Mouse (Mus musculus): ENCODE results near the gene Wdr37.
"Not testable (repeated sequence)": the region's sequence is repeated elsewhere in the genome, so short reads cannot be mapped to it uniquely, and the experiment has no call there.

The Wdr37 gene

DNA sequence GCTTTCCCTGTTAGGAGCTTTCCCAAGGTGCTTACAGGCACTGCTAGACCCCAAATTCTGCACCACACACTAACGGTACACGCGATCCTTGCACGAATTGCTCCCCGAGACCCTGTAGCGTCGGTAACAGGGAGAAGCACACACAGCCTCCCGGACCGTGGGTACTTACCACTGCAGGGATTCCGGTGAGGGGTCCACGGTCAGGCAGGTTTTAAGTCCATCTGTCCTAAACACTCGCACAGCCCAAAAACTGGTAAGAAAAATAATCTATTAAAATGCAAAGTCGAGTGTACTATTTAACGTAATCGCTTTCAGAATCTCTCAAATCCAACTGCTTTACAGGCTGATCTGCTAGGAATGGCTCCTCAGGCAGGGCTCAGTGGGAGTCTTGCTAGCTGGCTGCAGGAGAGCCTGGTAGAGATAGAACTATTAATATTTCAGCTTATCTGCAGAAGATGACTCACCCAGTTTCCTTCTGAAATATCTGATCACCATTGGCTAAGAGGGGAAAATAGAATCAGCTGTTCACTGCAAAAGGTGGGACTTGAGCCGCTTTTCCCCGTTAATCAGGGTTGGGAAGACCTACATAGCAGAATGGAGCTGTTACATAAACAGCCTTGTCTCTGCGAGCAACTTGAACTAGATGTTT is at the start of gene Wdr37:
TSS of gene Wdr37 (minus strand) at position 596 of the 649 bp plus-strand sequence.
- no peak for DNase-seq (ENCODE audit: low read depth, low spot score)

DNA sequence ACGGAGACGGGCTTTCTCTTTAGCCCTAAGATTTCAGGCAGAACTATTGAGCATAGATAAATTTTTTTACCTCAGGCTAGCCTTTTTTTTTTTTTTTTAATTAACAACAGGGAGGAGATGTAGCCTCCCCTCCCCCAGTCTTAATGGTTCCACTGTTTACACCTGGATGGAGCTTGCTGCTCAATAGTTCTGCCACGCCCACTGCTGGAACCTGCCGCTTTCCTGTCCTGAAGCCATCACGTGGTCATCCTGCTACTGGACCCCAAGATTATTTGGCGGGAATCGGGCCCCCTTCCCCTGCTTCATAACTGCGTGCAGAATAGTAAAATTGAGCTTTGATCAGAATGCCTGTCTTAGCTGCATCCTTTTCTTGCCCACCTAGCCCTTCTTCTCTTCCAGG is 42.2 kb upstream of the Wdr37 start:
- not testable (repeated sequence) for DNase-seq (ENCODE audit: low read depth, low spot score)

DNA sequence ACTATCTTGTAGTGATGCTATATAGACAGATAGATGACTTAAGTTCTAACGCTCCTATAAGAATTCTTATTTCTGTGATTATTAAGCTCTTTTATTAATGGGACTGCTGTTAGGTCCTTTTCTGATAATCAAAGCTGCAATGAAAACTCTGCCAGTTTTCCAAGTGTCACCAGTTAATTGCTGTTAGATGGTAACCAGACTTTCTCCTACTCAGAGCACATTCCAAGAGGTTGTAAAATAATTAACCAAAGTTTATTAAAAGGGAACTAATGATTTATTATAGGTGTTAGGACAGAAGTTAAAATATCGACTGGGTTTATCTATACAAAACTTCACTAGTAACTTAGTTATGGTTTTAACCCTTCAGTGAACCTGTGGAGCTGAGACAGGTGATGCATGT is 34.3 kb upstream of the Wdr37 start:
- DNase-seq (ENCODE audit: low read depth, low spot score) = not testable (repeated sequence)

DNA sequence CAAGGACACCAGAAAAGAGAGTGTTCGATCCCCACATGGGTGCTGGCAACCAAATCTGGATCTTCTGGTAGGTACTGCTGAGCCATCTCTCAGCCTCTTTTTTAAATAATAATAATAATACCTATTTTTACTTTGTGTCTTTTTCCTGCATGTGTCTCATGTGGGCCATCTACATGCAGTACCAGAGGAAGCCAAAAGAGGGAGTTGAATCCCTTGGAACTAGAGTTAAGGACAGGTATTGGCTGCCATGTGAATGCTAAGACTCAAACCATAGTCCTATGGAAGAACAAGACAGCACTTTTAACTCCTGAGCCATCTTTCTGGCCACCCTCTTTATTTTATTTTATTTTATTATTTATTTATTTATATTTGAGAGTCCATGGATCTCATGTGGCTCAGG is 16.9 kb upstream of the Wdr37 start:
- DNase-seq (ENCODE audit: low read depth, low spot score) = peak; percentile 22

DNA sequence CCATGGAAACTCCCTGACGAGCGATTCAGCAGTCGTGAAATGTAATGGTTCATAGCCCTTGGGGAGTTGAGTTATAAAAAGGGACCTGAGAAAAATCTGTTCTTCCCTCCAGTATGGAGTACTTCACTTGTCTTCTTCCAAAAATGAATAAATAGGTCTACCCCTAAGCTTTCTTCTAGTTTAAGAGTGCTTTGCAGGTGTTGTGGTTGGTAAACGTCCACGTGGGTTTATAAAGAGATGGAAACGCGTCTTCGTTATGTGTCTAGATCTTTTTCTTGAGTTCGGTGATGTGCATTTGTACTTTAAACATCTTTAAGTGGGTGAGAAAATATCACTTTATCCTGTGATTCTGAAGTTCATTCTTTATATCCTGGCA is 14.5 kb upstream of the Wdr37 start:
- DNase-seq (ENCODE audit: low read depth, low spot score) = no peak

DNA sequence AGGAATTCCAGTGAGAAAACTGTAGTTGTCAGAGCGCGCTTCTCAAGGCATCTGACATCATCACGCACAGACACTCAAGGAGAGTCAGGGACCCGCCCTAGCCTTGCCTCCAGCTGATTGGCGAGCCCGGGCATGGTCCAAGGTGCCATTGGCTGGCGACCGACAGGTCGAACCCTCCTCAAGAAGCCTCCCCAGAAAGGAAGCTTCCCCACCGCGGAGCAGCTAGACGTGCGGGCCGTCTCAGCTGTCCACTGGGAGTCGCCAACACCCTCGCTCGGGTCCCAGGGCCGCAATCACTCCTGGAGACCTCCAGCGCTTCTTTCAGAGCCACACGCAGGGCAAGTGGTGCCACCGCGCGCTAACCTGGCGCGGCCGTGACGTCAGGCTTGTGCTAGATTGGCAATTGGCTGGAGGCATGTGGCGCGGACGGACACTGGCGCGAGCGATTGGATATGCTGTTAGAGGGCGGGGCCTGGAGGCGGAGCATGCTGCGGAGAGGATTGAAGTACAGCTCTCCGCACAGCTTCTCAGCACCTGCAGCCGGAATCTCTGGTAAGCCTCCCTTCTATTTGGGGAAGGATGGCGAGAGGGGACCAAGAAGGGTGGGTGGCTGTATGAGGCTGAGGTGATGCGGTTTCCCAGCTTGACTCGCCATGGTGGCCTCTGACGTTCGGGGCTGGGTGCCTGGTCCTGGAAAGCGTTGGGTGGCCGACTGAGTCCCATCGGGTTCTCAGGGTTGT is 13.9 kb upstream of the Wdr37 start, which contains the start of gene Idi1:
TSS of gene Idi1 (plus strand) at position 57 of the 740 bp plus-strand sequence.
- DNase-seq (ENCODE audit: low read depth, low spot score) = peak; percentile 94

DNA sequence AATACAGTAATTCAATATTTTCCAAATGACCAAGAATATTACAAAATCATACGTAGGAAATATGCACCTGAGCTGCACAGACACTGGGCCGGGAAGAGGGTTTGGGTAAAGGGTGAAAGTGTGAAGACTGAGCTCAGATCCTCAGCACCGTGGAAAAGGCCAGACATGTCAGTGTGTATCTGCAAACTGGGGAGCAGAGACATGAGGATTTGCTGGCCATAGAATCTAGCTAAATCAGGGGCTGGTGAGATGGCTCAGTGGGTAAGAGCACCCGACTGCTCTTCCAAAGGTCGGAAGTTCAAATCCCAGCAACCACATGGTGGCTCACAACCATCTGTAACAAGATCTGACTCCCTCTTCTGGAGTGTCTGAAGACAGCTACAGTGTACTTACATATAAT is 12.2 kb upstream of the Wdr37 start:
- not testable (repeated sequence) for DNase-seq (ENCODE audit: low read depth, low spot score)

DNA sequence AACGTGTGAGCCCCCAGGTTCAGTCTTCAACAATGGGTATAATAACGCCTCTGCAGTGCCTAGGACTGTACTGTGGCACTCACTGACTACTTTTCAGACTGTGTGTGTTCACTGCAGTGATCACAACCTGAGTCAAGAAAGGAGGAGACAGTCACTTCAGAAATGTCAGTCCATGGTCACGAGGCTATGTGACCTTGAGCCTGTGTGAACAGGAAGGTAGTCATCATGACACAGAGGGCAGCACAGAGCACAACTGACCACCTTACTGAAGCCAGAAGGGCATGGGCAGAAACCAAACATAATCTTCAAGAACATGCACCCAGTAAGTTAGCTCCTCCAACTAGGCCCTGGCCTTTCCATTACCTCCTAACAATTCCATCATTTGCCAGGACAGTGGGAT is 9.9 kb upstream of the Wdr37 start:
- no peak for DNase-seq (ENCODE audit: low read depth, low spot score)

DNA sequence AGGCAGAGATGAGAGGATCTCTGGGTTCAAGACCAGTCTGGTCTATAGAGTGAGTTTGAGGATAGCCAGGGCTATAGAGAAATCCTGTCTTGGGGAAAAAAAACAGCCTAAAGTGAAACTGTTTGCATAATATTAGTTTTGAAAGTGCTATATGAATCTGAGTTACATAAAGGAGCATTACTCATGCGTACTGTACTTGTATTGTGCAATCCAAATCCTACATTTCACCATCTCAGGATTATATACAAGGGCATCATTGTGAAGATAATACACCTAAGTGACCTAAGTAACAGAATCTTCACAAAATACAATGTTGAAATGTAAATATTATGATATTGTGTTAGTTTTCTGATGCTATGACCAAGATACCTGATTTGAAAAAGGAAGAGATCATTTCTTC is 2.1 kb upstream of the Wdr37 start:
- DNase-seq (ENCODE audit: low read depth, low spot score) = no peak

DNA sequence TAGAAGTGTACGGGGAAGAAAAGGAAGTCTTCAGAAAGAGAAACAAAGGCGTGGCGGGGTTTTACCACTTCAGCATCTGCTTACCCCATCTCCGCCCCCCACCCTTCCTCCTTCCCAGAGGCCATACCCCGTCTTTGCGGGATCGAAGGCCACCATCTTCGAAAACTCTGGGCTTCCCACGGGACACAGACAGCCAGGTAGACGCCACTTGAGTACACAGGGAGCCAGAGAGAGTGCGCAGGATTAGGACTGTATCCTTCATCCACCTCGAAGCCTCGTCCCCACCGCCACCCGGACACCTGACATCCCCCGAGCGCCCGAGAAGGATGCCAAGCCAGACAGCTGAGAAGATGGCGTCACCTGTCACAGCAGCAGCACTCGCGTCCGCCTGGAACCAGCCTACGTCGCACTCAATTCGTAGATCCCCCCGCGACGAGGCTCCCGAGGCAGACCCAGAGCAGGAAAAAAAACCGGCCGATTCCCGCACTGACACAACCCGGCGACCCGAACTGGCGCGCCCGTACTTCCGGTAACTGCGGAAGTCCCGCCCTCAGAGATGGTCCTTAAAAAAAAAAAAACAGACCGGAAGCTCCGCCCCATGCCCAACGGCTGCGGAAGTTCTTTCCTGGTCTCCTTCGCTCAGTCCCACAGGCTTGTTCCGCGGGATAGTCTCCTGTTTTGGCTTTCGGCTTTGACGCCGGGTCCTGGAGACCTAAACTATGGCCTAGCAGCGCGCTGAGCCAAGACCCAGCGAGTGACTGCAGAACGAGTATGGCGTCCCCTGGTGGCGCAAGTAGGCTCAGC is 997 bp downstream of the Wdr37 start:
- peak; percentile 84 for DNase-seq (ENCODE audit: low read depth, low spot score)

DNA sequence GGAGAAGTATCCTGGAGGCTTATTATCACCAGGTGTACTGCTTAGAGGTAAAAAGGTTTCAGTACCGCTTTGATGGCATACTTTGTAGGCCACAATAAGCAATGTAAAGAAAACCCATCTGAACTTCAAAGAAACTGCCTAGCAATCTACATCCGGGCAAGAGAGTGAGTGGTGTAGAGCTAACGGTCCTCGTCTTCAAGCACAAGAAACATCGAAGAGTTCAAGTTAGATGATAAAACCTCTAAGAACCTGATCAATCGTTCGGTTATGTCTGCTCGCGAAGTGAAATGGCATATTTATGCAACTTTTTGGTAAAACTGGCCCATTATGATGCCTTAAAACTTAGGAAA is 1.6 kb downstream of the Wdr37 start:
- DNase-seq (ENCODE audit: low read depth, low spot score) = no peak

DNA sequence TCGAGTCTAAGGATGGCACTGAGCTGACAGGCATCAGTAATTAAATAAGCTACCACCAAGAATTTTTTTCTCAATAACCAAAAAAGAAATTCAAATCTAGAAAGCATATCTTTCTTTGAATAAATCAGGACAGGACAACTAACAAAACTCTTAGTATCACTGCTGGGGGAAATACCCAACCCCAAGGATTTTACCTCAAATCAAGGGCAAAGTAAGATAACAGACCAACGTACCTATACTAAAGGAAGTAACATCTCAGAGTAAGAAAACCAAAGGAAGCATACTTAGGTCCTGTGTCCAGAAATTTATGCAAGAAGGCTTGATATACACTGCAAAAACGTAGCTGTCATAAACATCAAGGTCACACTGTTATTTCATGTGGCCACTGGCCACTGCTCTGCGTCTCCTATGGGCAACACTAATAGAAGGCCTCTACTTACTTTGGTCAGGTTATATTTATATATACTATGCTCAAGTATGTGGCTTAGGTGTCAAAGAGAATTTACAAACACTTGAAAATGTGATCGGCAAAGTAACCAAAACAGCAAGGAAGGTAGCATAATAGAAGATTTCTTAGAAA is 2.0 kb downstream of the Wdr37 start:
- no peak for DNase-seq (ENCODE audit: low read depth, low spot score)

DNA sequence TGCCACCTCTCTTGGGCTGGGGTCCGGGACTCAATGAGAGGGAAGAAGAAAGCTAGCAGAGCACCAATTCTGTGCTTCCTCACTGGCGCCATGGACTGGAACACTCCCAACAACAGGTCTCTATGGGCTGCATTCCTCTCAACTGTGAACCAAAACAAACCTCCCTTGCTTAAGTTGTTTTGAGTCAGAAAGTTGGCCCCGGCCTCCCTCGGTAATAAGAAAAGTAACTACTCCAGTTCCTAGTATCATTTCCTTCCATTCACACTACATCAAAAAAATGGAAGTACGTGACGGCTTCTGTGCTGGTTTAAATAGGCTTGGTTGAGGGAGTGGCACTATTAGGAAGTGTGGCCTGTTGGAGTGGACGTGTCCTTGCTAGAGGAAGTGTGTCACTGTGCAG is 5.1 kb downstream of the Wdr37 start:
- DNase-seq (ENCODE audit: low read depth, low spot score) = no peak

DNA sequence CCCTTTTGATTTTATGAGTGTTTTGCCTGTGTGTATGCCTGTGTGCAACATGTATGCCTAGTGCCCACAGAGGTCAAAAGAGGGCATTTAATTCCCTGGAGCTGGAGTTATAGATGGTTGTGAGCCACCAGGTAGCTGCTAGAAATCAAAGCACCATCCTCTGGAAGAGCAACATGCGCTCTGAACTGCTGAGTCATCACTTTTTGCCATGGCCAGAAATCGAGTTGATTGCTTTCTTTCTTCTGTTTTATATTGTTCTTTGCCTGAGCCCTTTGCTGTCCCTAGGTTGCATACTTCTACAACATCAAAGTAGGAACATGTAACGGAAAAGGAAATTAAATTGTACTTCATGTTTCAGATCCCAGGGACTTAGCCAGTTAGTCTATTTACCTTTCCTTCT is 6.7 kb downstream of the Wdr37 start:
- no peak for DNase-seq (ENCODE audit: low read depth, low spot score)

DNA sequence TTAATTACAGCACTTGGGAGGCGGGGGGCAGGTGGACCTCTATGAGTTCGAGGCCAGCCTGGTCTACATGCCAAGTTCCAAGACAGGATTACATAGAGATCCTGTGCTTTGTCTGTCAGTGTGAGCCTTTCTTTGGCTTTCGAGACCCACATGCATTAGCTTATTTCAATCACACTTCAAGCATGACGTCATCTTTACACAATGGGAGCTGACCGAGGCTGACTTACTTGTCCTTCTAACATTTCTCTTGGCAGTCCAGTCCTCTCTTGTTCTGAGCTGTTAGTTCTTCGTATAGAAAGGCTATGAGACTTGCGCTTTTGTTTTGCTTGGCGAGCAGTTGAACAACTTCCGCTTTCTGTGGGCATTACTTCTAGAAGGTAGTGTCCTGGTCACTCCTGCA is 10.8 kb downstream of the Wdr37 start:
- DNase-seq (ENCODE audit: low read depth, low spot score) = no peak

DNA sequence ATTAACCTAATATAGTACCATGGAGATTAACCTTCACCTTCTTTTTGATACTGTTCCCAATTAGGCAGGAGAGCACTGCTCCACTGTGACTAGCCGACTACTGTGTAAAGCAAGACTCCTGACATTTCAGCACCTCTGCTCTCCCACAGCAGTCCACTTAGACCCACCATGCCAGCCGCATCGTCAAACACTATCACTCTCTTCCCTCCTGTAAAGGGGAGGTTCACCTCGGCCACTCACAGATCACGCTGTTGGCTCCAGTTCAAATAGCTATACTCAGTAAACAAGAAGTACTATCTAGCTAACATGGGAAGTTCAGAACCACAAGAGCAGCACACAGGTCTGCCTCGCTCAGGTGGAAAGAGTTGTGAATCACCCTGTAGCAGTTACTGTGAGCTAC is 13.3 kb downstream of the Wdr37 start:
- DNase-seq (ENCODE audit: low read depth, low spot score) = no peak

DNA sequence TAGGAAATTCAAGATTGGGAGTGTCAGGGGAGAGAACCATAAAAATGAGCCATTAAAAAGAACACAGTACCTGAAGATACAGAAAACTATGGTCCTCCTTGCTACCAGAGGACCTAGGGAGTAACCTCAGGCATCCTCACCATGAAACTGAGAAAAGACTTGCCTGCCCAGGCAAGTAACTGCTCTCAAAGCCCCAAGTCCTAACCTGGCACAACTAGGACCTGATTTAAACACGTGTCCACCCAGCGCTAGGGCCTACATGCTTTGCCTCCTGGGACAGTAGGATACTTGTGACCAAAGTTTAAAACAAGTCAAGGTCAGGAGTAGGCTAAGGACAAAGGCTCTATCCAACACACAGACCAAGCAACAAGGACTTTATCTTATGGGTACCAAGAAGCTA is 16.9 kb downstream of the Wdr37 start:
- no peak for DNase-seq (ENCODE audit: low read depth, low spot score)

DNA sequence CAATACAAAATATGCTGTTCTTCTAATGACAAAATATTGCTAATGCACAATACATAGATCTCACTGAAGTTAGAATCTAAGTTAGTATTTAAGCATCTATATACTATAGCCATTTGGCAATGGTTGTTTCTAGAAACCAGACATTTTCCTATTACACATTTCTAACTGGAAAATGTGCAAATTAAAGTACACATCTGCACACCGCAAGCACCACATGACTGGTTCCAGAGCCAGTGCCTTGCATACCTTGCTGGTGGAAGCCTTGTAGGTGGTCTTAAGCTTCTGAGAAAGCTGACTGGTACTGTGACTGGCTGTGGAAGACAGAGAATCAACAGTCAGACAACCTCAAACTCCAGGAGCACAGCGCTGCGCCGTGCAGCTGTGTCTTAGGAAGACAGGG is 18.3 kb downstream of the Wdr37 start:
- DNase-seq (ENCODE audit: low read depth, low spot score) = no peak

DNA sequence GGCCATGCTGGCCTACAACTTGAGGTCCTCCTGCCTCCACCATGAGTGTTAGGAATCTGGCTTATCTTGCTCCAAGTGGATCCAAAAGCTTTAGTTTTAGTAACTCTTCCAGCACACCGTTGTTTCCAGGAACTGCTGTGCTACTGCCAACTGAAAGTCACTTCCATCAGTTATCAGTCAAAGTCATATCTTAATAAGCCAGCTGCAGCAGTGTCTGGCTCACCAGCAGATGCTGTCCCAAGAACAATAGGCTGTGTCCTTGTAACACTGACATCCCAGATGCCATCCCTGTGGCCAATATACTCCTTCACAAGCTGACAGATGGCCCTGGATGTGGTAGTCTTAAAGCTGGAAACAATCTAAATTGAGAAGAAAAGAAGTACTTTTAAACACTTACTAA is 22.4 kb downstream of the Wdr37 start:
- no peak for DNase-seq (ENCODE audit: low read depth, low spot score)

DNA sequence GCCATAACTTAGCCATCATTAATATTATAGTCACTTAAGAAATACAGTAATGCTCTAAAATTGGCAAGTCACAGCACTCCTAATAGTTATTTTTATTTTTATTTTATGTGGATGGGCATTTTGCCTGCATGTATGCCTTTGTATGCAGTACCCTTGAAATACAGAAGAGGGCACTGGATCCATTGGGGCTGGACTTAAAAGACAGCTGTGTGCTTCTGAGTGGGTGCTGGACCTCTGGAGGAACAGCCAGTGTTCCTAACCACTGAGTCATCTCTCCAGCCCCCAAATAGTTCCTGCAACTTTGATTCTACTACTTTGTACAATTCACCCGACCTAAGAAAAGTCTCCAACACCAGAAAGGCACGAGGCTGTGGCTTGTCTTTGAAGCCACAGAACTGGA is 24.0 kb downstream of the Wdr37 start:
- no peak for DNase-seq (ENCODE audit: low read depth, low spot score)

DNA sequence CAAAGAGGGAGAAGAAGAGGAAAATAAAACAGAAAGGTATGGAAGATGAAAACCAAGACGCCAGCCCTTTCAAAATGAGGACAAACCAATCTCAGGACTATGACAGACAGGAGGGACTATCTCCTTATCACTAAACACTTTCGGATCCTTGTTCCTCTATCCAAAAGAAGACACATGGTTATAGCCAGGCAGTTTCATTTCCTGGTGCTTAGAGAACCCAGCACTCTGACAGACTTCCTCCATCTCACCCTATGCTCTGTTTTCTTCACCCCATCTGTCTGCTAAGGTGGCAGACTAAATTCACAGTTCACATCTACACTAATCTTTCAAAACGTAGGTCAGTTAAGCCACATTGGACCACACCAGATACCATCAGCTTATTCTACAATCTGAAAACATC is 29.4 kb downstream of the Wdr37 start:
- DNase-seq (ENCODE audit: low read depth, low spot score) = no peak

DNA sequence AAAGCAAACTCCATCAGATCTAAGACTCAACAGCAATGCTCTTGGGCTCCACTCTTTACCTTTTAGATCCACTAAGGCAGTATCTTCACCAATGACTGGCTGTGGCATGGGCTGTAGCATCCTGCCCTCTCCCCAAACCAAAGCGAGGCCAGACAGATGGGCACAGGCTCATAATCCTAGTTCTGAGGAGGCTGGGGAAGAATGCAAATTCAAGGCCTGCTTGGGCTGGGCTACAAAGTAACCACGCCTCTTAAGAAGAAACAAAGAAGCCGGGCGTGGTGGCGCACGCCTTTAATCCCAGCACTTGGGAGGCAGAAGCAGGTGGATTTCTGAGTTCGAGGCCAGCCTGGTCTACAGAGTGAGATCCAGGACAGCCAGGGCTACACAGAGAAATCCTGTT is 29.9 kb downstream of the Wdr37 start:
- not testable (repeated sequence) for DNase-seq (ENCODE audit: low read depth, low spot score)
